Mouse (Mus musculus): ENCODE data around the gene Rnf123. TPM values are rescaled to one million over a fixed set of nuclear protein-coding genes. Genes with fewer than 3 reads are reported as not detected.
A peak's percentile ranks its signal among the peaks of the same experiment; 100 is the strongest.
"Not testable (repeated sequence)": the region's sequence is repeated elsewhere in the genome, so short reads cannot be mapped to it uniquely, and the experiment has no call there.

Gene Rnf123
- total RNA-seq, 4 experiments from 2014 or later = 109 to 112 (median 111) TPM

DNA sequence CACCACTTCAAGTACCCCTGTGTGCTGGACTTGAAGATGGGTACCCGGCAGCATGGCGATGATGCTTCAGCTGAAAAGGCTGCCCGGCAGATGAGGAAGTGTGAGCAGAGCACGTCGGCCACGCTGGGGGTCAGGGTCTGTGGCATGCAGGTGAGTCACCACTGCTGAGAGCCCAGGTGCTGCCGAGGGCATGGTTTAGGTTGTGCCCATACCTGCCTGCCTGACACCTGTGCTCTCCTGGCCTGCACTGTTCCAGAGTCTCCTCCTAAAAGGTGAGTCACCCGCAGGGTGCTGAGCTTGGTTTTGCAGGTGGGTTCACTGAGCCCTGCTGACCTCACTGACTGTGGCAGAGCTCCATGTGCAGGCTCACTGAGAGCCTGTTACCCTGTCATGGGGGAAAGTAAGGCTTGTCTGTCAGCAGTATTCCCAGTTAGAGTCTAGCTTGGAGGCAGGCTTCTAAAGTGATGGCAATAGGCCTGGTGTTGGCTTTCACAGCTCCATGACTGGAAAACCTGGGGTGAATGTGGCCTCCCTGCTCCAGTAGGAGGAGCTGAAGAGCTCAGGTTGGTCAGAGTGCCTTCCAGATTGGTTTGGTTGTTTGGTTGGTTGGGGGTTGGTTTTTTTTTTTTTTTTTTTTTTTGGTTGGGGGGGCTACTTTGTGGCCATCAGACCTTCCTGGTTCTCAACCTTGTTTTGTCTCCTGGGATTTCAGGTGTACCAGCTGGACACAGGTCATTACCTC lies 38.2 kb downstream of the Rnf123 start:
- no peak for DNase-seq (ENCODE audit: low spot score in 2 of 2)

GRCm38 (mm10) chr9:108035331-108036156 lies 47.6 kb downstream of the Rnf123 start:
- DNase-seq (ENCODE audit: low spot score in 2 of 2) = no peak

DNA sequence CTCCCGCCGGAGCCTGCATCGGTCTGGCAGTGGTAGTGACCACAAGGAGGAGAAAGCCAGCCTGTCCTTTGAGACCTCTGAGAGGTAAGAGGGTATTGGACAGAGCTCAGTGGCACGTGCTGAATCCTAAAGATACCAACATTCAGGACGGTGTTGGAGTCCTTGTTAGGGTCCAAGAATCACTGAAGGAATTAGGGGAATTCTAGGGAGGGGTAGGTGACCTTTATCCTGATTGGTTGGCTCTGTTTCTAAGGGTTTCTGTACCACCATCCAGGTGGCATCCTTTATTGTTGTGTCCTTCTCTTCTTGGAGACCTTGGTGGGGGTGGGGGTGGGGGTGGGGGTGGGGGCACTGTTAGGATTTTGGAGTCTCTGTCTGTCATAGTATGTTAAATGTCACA lies 51.0 kb downstream of the Rnf123 start:
- DNase-seq (ENCODE audit: low spot score in 2 of 2) = no peak

DNA sequence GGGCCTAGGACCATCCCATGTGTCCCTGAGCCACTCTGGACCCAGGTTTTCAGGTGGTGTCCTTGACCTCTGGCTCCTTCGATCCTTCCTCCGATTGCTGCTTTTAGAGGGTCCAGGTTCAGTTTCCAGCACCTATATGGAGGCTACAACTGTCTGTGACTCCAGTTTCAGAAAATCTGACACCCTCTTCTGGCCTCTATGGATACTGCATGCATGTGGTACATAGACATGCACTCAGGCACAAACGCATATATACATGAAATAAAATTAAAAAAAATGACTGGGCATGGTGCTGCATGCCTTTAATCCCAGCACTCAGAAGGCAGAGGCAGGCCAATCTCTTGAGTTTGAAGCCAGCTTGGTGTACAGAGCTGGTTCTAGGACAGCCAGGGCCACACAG lies 55.3 kb downstream of the Rnf123 start:
- no peak for DNase-seq (ENCODE audit: low spot score in 2 of 2)

- DNase-seq (ENCODE audit: low spot score in 2 of 2) = no peak
Measured at GRCm38 (mm10) chr9:108026584-108026983, 56.6 kb downstream of the Rnf123 start.

DNA sequence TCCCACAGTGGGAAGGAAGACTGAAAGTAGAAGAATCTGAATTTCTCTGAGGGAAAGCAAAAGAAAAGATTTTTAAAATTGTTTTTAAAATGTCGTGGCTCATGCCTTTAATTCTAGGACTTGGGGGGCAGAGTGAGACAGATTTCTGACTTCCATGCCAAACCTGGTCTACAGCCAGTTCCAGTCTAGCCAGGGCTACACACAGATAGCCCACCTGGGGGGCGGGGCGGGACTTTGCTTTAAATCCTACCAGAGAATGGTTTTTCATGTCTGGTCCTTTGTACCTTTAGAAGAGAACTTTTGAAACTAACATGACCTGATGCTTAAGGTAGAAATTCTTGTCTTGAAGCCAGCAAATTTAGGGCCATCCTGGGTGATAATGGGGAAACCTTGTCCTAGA lies 59.9 kb downstream of the Rnf123 start:
- DNase-seq (ENCODE audit: low spot score in 2 of 2) = no peak

GRCm38 (mm10) chr9:108020741-108021140 lies 62.4 kb downstream of the Rnf123 start:
- no peak for DNase-seq (ENCODE audit: low spot score in 2 of 2)

DNA sequence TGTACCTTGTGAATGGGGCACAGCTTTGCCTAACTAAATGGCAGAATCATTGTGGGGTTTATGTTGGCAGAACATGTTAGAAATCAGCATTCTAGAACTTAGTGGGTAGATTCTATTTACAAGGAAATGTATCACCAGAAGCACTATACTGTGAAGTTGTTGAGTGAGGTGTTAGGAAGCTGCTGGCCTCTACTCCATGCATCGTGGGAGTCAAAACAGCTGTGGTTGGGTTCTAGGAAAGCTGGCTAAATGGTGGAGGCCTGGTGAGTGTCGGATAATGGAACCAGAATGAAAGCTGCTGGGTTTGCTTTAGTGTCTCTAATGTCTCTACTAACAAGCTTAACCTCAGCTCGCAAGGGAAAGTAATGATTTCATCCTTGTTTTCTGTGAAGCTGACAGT lies 66.0 kb downstream of the Rnf123 start:
- DNase-seq (ENCODE audit: low spot score in 2 of 2) = peak in 1 of 2 experiments; percentile 34

DNA sequence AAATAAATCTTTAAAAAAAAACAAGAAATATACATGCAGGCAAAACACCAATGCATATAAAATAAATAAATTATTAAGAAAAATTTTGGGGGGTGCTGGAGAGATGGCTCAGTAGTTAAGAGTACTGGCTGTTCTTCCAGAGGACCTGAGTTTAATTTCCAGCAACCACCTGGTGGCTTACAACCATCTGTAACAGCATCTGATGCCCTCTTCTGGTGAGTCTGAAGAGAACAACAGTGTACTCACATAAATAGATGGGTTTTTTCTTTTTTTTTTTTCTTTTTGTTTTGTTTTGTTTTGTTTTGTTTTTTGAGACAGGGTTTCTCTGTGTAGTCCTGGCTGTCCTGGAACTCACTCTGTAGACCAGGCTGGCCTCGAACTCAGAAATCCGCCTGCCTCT lies 69.6 kb downstream of the Rnf123 start:
- DNase-seq (ENCODE audit: low spot score in 2 of 2) = not testable (repeated sequence)

DNA sequence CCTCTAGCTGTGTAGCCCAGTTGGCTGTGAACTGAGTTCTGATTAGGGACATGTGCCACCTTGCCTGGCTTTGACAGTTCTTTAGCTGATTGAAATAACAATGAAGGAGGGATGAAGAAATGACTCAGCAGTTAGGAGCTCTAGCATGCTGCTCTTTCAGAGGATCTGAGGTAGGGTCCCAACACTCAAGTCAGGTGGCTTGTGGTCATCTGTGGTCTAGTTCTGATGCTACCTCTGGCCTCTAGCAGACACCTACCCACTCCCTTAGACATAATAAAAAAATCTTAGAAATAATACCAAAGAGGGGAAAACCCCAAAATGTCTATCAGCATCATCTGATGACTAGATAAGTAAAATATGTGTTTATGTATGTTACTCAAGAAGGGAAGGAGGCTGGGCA lies 72.8 kb downstream of the Rnf123 start:
- no peak for DNase-seq (ENCODE audit: low spot score in 2 of 2)

DNA sequence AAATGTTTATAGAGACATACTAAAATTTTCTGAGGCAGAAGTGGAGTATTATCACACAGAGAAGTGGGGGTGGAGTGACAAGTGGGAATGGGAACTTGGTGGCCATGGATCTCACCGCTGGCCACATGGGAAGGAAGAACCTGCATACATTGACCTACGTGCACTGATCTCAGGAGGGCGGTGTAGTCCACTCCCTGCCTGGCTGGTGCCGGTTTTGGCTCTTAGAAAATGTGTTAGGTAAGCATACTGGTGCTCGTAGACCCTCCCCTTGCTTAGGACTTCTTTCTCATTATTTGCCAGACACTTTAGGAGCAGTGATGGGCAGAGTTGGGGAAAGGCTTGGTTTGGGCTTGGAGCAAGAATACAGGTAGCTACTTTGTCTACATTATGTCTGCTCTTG lies 75.1 kb downstream of the Rnf123 start:
- no peak for DNase-seq (ENCODE audit: low spot score in 2 of 2)

GRCm38 (mm10) chr9:108003531-108003890 lies 79.6 kb downstream of the Rnf123 start:
- DNase-seq (ENCODE audit: low spot score in 2 of 2) = no peak

DNA sequence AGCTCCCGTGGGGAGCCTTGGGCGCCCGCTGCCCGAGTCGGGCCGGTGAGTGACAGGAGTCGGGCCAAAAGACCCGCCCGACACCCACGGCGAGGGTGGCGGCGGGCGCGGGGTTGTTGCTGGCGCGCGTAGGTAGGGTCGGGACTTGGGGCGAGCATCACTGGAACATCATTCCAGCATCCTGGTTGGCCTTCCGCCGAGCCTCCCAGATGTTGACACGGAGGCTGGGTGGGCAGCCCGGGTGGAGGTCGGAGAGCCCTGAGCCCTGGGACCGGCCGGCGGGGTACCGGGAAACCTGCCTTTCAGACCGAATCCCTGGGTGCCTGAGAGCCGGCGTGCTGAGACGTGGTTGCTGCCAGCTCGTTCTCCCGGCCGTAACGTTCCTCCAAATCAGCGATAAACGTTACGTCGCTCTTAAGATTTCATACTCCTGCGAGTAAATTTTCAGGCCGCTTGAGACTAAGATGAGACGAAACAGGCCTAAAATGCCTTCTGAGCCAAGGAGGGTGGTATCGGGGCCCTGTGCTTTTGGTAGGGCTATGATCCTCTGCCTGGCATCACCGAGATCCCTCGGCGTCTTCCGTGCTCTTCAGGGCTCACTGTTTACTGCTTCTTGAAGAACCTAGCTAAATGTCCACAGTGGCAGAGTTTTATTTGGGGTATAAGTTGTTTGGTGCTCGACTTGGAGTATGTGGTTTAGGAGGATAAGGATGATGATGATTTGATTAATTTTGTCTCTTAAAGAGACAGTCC lies 80.2 kb downstream of the Rnf123 start:
- no peak for DNase-seq (ENCODE audit: low spot score in 2 of 2)

GRCm38 (mm10) chr9:108001922-108002770 lies 81.0 kb downstream of the Rnf123 start, which contains the start of gene Ip6k1:
Gene Ip6k1 (plus strand): TSS chr9:108002501.
- peak; percentile 100 for DNase-seq (ENCODE audit: low spot score in 2 of 2)

Small RNA genes within 50 kb of the gene (microRNA-seq; reads per million reads assigned to microRNA genes)
- gene Gm47303 = 0 reads per million in 2 experiments
- 0 reads per million in 2 experiments for gene Mir7088

Other genes with a start within 250 kb of the Rnf123 start
- 10 to 100 TPM; 56.0 to 69.3 (median 59.4) TPM for gene Rbm6, start 210.1 kb downstream of the Rnf123 start, total RNA-seq (2022)
- gene Mon1a, start 195.2 kb downstream of the Rnf123 start, total RNA-seq (2022) = 10 to 100 TPM; 23.7 to 27.5 (median 26.1) TPM
- gene Mst1r, start 176.5 kb downstream of the Rnf123 start, total RNA-seq (2022) = 1 to 10 TPM in 2 of 4 experiments, under 1 TPM in 2; 0.72 to 1.7 (median 1.0) TPM
- gene Actl11, start 154.9 kb downstream of the Rnf123 start, total RNA-seq (2022) = not detected
- gene Camkv, start 147.7 kb downstream of the Rnf123 start, total RNA-seq (2022) = 100 to 1,000 TPM; 372 to 403 (median 398) TPM
- gene Traip, start 133.2 kb downstream of the Rnf123 start, total RNA-seq (2022) = 10 to 100 TPM in 3 of 4 experiments, 1 to 10 TPM in 1; 8.6 to 11.9 (median 11.3) TPM
- gene Uba7, start 107.8 kb downstream of the Rnf123 start, total RNA-seq (2022) = 1 to 10 TPM; 6.1 to 8.4 (median 6.7) TPM
- gene Gm20661, start 100.3 kb downstream of the Rnf123 start, total RNA-seq (2022) = under 1 TPM in 2 of 4 experiments, not detected in 2; 0.30 to 0.73 TPM
- gene Inka1, start 97.5 kb downstream of the Rnf123 start, total RNA-seq (2022) = 1 to 10 TPM; 3.9 to 6.8 (median 5.2) TPM
- gene Cdhr4, start 90.8 kb downstream of the Rnf123 start, total RNA-seq (2022) = 1 to 10 TPM; 2.5 to 3.9 (median 3.2) TPM
- 1 to 10 TPM; 1.8 to 4.8 (median 4.3) TPM for gene Gm20662, start 87.0 kb downstream of the Rnf123 start, total RNA-seq (2022)
- gene Ip6k1, start 80.8 kb downstream of the Rnf123 start, total RNA-seq (2022) = 100 to 1,000 TPM; 187 to 219 (median 207) TPM
- 10 to 100 TPM; 13.9 to 17.6 (median 14.8) TPM for gene Gmppb, start 34.1 kb downstream of the Rnf123 start, total RNA-seq (2022)
- 1 to 10 TPM in 2 of 4 experiments, under 1 TPM in 2; 0.70 to 1.3 (median 1.0) TPM for gene Amigo3, start 30.2 kb downstream of the Rnf123 start, total RNA-seq (2022)
- gene Mst1, start 2.9 kb downstream of the Rnf123 start, total RNA-seq (2022) = not detected
- 10 to 100 TPM; 34.9 to 41.9 (median 39.3) TPM for gene Apeh, start 11.3 kb upstream of the Rnf123 start, total RNA-seq (2022)
- gene Bsn, start 107.0 kb upstream of the Rnf123 start, total RNA-seq (2022) = 100 to 1,000 TPM; 208 to 264 (median 232) TPM
- gene Dag1, start 180.6 kb upstream of the Rnf123 start, total RNA-seq (2022) = 10 to 100 TPM; 73.1 to 79.5 (median 76.8) TPM
- 100 to 1,000 TPM; 133 to 145 (median 139) TPM for gene Nicn1, start 207.1 kb upstream of the Rnf123 start, total RNA-seq (2022)
- gene Amt, start 213.5 kb upstream of the Rnf123 start, total RNA-seq (2022) = 10 to 100 TPM; 26.3 to 32.2 (median 28.2) TPM
- gene Rhoa, start 222.8 kb upstream of the Rnf123 start, total RNA-seq (2022) = 100 to 1,000 TPM; 164 to 176 (median 168) TPM
- gene Tcta, start 222.8 kb upstream of the Rnf123 start, total RNA-seq (2022) = 10 to 100 TPM; 37.0 to 40.4 (median 39.4) TPM

Measured in left cerebral cortex, adult 8-10 months (tissue).